Mouse (Mus musculus) T-helper 2 cell (primary cell): ENCODE measurements at regions not wholly inside any gene's neighbourhood (a gene's known extent, or its start where the extent isn't known, plus 50 kb on each side); places are given as distances from the start of the nearest gene placed in this dataset.

Experiments used
- in situ Hi-C: fragments of 300-600 bp; cut with MboI, MseI; formaldehyde crosslinking; loops from one replicate; pipeline ENCODE4 v1.15.1; 2025; ENCODE audit warnings: high pct_unique_total_duplicates

- in situ Hi-C loops, result no loop called here
These were observed 78.6 kb downstream of the A830031A19Rik start for GRCm38 (mm10) chr11:23996250-23996649.

- in situ Hi-C loops, result no loop called here
These were observed 80.7 kb downstream of the A830031A19Rik start for GRCm38 (mm10) chr11:23994160-23994559.

GRCm38 (mm10) chr11:23987532-23988450 lies 87.1 kb downstream of the A830031A19Rik start:
- in situ Hi-C loops, result no loop called here

GRCm38 (mm10) chr11:23985231-23985630 lies 89.6 kb downstream of the A830031A19Rik start:
- in situ Hi-C loops, result no loop called here

GRCm38 (mm10) chr11:23979332-23979731 lies 84.3 kb upstream of the Papolg start:
- in situ Hi-C loops, result no loop called here

- in situ Hi-C loops, result no loop called here
These were observed 83.2 kb upstream of the Papolg start for GRCm38 (mm10) chr11:23978300-23978699.

- in situ Hi-C loops, result no loop called here
These were observed 82.0 kb upstream of the Papolg start for GRCm38 (mm10) chr11:23977096-23977495.

- in situ Hi-C loops, result loop anchor here (5.0 kb wide), 1 partner anchor 277 kb away; no protein-coding TSS in a partner anchor
These were observed 59.3 kb upstream of the Papolg start for GRCm38 (mm10) chr11:23954323-23954722.

GRCm38 (mm10) chr11:23945966-23946365 lies 50.9 kb upstream of the Papolg start:
- in situ Hi-C loops, result no loop called here
